Mouse (Mus musculus) ES-Bruce4 (cell line): ENCODE results near the gene Rhox2e. TPM values are rescaled to one million over a fixed set of nuclear protein-coding genes. Genes with fewer than 3 reads are reported as not detected.
"Not testable (repeated sequence)": the region's sequence is repeated elsewhere in the genome, so short reads cannot be mapped to it uniquely, and the experiment has no call there.

Experiments
- H3K27ac ChIP-seq: 2 replicates; pipeline ENCODE4 v1.5.1; 2012; ENCODE audit warnings: low read length, inconsistent platforms; ENCODE audit not compliant: insufficient read depth
- H3K27me3 ChIP-seq: 2 replicates; pipeline ENCODE4 v1.6.1; 2012; ENCODE audit warnings: mild to moderate bottlenecking, low read length, inconsistent platforms; ENCODE audit not compliant: control insufficient read depth, poor library complexity, insufficient read depth, severe bottlenecking
- H3K36me3 ChIP-seq: 2 replicates; pipeline ENCODE4 v1.6.1; 2012; ENCODE audit warnings: inconsistent platforms, mild to moderate bottlenecking, low read length, moderate library complexity; ENCODE audit not compliant: control insufficient read depth, poor library complexity, insufficient read depth, severe bottlenecking
- H3K4me1 ChIP-seq: one replicate; pipeline ENCODE4 v1.8.1; 2011; ENCODE audit warnings: low read length; ENCODE audit not compliant: control insufficient read depth, insufficient read depth
- H3K4me3 ChIP-seq: 2 replicates; pipeline ENCODE4 v1.5.1; 2011; ENCODE audit warnings: low read depth, mild to moderate bottlenecking, low read length
- H3K9ac ChIP-seq: 2 replicates; pipeline ENCODE4 v1.6.1; 2012; ENCODE audit warnings: low read depth, mild to moderate bottlenecking, inconsistent platforms; ENCODE audit not compliant: poor library complexity, severe bottlenecking
- H3K9me3 ChIP-seq: replicated peaks from 2 replicates; pipeline ENCODE4 v1.6.1; 2012; ENCODE audit warnings: mild to moderate bottlenecking, low read length, inconsistent platforms; ENCODE audit not compliant: control insufficient read depth, poor library complexity, insufficient read depth, severe bottlenecking
- polyA plus RNA-seq: library from polyadenylated mRNA; stranded (reverse); fragments of >200 nt; gene quantifications from 2 replicates; pipeline ENCODE4 v1.2.4, GENCODE M21; 2011; ENCODE audit warnings: low read depth; ENCODE audit not compliant: missing spikeins, insufficient read depth, insufficient read length

Rhox2e gene
- not detected in 2 replicates for polyA plus RNA-seq

DNA sequence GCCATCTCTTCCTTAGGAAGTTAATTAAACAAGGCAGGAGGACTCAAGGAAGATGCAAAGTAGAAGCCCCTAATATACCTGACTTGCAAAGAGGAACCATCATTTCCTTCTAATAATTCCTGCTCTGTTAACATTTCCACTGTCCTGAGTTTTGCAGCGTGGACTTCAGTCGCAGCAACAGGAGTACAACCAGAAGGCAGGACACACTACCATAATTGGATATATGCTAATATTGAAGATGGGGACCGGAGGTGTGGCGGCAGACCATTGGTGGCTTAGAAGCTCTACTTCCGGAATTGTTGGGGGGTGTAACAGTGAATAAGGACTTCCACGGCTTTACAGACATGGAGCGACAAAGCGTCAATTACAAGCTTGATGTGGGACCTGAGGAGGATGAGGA is at the start of gene Rhox2e:
TSS of gene Rhox2e (plus strand) at position 301 of the 400 bp plus-strand sequence.
- not testable (repeated sequence) for H3K4me3 ChIP-seq, H3K36me3 ChIP-seq, H3K27ac ChIP-seq, H3K27me3 ChIP-seq, H3K9me3 ChIP-seq, H3K4me1 ChIP-seq, H3K9ac ChIP-seq

DNA sequence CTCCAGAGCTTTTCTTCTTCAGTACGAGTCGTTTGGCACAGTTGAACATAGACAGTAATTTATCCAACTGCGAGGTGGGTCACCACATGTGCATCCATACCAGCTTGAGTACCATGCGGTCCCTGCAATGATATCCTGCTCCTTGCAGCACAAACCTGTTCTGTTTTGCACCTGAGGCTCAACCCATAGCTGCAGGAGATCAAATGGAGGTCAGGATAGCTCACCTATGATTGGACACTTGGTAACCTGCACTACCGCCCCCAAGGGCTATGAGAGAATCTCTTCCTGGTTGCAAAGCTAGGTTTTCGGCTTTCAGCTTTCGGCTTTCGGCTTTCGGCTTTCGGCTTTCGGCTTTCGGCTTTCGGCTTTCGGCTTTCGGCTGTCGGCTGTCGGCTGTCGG is 16.2 kb upstream of the Rhox2e start, which contains the start of gene Rhox4d:
TSS of gene Rhox4d (plus strand) at position 301 of the 400 bp plus-strand sequence.
- not testable (repeated sequence) for H3K27ac ChIP-seq, H3K9me3 ChIP-seq, H3K36me3 ChIP-seq, H3K4me3 ChIP-seq, H3K4me1 ChIP-seq, H3K9ac ChIP-seq, H3K27me3 ChIP-seq

DNA sequence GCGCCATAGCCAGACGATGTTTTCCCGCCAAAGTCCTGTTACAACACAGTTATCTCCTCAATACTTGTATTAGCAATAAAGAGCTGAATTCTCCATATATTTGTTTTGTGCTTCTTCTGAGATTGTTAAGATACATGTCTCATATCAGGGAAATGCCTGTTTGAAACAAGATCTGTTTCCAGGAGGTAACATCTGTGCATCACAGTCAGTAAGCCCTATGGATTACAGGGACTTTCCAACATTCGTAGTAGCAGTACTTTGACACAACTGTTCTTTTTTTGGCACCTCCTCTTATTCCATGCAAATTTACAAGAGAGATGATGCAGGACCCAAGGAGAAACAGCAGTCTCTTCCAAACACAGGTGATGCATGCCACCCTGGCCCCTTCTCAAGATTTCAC is 11.5 kb downstream of the Rhox2e start, which contains the start of gene Rhox3e:
TSS of gene Rhox3e (plus strand) at position 301 of the 400 bp plus-strand sequence.
- not testable (repeated sequence) for H3K9me3 ChIP-seq

DNA sequence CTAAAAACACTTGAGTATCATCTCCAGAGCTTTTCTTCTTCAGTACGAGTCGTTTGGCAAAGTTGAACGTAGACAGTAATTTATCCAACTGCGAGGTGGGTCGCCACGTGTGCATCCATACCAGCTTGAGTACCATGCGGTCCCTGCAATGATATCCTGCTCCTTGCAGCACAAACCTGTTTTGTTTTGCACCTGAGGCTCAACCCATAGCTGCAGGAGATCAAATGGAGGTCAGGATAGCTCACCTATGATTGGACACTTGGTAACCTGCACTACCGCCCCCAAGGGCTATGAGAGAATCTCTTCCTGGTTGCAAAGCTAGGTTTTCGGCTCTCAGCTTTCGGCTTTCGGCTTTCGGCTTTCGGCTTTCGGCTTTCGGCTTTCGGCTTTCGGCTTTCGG is 26.9 kb downstream of the Rhox2e start, which contains the start of gene Rhox4e:
TSS of gene Rhox4e (plus strand) at position 301 of the 400 bp plus-strand sequence.
- H3K4me1 ChIP-seq, H3K27me3 ChIP-seq, H3K36me3 ChIP-seq, H3K9me3 ChIP-seq, H3K27ac ChIP-seq, H3K4me3 ChIP-seq, H3K9ac ChIP-seq: not testable (repeated sequence)

More for the DNA sequence above, 11.5 kb downstream of the Rhox2e start, which contains the start of gene Rhox3e:
- not testable (repeated sequence) for H3K4me3 ChIP-seq, H3K9ac ChIP-seq, H3K4me1 ChIP-seq, H3K27ac ChIP-seq, H3K27me3 ChIP-seq, H3K36me3 ChIP-seq

DNA sequence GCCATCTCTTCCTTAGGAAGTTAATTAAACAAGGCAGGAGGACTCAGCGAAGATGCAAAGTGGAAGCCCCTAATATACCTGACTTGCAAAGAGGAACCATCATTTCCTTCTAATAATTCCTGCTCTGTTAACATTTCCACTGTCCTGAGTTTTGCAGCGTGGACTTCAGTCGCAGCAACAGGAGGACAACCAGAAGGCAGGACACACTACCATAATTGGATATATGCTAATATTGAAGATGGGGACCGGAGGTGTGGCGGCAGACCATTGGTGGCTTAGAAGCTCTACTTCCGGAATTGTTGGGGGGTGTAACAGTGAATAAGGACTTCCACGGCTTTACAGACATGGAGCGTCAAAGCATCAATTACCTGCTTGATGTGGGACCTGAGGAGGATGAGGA is 40.9 kb downstream of the Rhox2e start, which contains the start of gene Rhox2f:
TSS of gene Rhox2f (plus strand) at position 301 of the 400 bp plus-strand sequence.
- H3K9ac ChIP-seq, H3K9me3 ChIP-seq, H3K36me3 ChIP-seq, H3K4me1 ChIP-seq, H3K27me3 ChIP-seq, H3K4me3 ChIP-seq, H3K27ac ChIP-seq: not testable (repeated sequence)

DNA sequence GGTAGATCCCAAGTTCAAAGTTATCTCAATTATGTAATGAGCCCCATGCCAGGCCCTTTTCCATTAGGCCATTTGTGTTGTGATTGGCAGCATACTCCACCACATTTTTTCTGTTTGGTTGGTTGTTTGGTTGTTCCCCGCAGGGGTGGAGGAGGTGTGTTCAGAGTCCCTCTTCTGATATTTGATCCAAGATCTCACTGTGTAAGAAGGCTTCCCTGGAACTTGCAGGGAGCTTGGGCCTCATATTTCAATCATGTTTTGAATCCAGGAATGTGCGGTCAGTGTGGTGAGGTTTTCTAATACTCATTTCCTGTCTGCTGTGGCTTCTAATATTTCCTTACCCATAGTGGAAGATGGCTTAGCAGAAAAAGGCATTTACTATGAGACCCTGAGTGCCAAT is 42.4 kb downstream of the Rhox2e start:
- not testable (repeated sequence) for H3K9me3 ChIP-seq, H3K4me3 ChIP-seq, H3K27me3 ChIP-seq, H3K27ac ChIP-seq, H3K4me1 ChIP-seq, H3K36me3 ChIP-seq, H3K9ac ChIP-seq

DNA sequence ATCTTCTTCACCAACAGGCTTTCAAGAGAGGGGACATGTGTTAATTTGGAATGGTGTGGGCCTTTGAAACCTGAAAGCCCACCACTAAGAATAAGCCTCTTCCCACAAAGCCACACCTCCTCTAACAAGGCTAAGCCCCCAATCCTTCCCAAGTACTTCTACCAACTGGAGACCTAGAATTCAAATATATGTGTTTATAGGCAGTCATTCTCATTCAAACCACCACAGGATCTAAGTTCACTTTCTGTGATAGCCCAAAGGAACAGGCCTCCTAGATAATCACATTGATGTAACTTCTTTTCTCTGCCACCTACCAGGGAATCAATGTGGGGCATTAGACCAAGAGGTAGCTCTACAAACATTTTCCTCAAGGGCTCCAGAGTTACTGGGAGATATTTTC is 50.4 kb downstream of the Rhox2e start, which contains the start of gene Rhox3f:
TSS of gene Rhox3f (plus strand) at position 301 of the 400 bp plus-strand sequence.
- not testable (repeated sequence) for H3K9ac ChIP-seq, H3K36me3 ChIP-seq, H3K4me1 ChIP-seq, H3K27ac ChIP-seq, H3K27me3 ChIP-seq, H3K4me3 ChIP-seq, H3K9me3 ChIP-seq

Other genes starting within 250 kb of the Rhox2e start
- gene Rhox3a2, start 150.4 kb upstream of the Rhox2e start, polyA plus RNA-seq, result not detected in 2 replicates
- not detected in 2 replicates for gene Rhox4a2, start 139.6 kb upstream of the Rhox2e start, polyA plus RNA-seq
- not detected in 2 replicates for gene Rhox2b, start 118.4 kb upstream of the Rhox2e start, polyA plus RNA-seq
- gene Rhox4b, start 98.0 kb upstream of the Rhox2e start, polyA plus RNA-seq, result not detected in 2 replicates
- not detected in 2 replicates for gene Rhox2c, start 76.8 kb upstream of the Rhox2e start, polyA plus RNA-seq
- not detected in 2 replicates for gene Rhox3c, start 71.9 kb upstream of the Rhox2e start, polyA plus RNA-seq
- not detected in 2 replicates for gene Rhox4c, start 50.1 kb upstream of the Rhox2e start, polyA plus RNA-seq
- not detected in 2 replicates for gene Rhox2d, start 37.0 kb upstream of the Rhox2e start, polyA plus RNA-seq
- not detected in 2 replicates for gene Rhox4d, start 16.1 kb upstream of the Rhox2e start, polyA plus RNA-seq
- not detected in 2 replicates for gene Rhox3e, start 11.6 kb downstream of the Rhox2e start, polyA plus RNA-seq
- gene Rhox4e, start 27.0 kb downstream of the Rhox2e start, polyA plus RNA-seq, result not detected in 2 replicates
- not detected in 2 replicates for gene Rhox2f, start 41.0 kb downstream of the Rhox2e start, polyA plus RNA-seq
- gene Rhox3f, start 50.5 kb downstream of the Rhox2e start, polyA plus RNA-seq, result not detected in 2 replicates
- not detected in 2 replicates for gene Rhox4f, start 77.3 kb downstream of the Rhox2e start, polyA plus RNA-seq
- gene Rhox3g, start 98.2 kb downstream of the Rhox2e start, polyA plus RNA-seq, result not detected in 2 replicates
- gene Rhox2g, start 113.0 kb downstream of the Rhox2e start, polyA plus RNA-seq, result not detected in 2 replicates
- not detected in 2 replicates for gene Rhox4g, start 120.9 kb downstream of the Rhox2e start, polyA plus RNA-seq
- gene Rhox3h, start 138.3 kb downstream of the Rhox2e start, polyA plus RNA-seq, result not detected in 2 replicates
- gene Rhox2h, start 142.8 kb downstream of the Rhox2e start, polyA plus RNA-seq, result not detected in 2 replicates